8 mouse cellular contexts compared by ENCODE assay signal in the genomic region with DNA sequence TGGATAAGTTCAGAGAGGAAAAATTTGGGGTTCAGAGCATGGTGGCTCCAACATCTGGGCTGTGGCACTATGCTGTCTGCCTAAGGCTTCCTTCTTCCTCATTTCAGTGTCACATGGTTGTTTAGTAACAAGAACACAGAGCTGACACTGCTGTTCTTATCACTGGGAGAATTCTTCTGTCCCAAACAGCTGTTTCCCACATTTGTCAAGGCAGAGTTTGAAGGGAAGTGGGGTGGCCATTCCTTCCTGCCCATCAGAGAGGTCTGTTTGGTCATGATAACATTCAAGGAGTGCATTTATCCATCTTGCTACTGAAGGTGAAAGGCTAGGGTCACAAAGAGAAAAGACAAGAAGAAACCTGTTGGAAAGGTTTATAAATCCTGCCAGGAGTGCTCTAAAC.
A peak's percentile ranks its signal among the peaks of the same experiment; 100 is the strongest.
DNase-seq lines count a peak whose midpoint lies in the region; ATAC-seq and TF ChIP-seq lines count a peak whose summit lies in the region.
"Had no signal": no experiment of that assay in that cellular context is flagged by ENCODE, and none has a peak within 500 bp of the region (broad histone marks: within the 10 kb centered on the region; RNA-seq: fewer than 3 reads in every experiment).

No protein-coding gene starts in this region.

- 0 out of 2 replicates have a peak, but pooled peaks have one; percentile 33 for ATAC-seq in intestine, embryonic 16.5 days
- ATAC-seq in lung, postnatal 0 days, result peak; percentile 73
- ATAC-seq: hindbrain, embryonic 16.5 days had no signal

- H3K36me3 ChIP-seq in intestine, embryonic 16.5 days (ENCODE audit: control insufficient read depth, insufficient read depth, low read length), result no peaks in the 10 kb centered on the region
- H3K36me3 ChIP-seq in lung, postnatal 0 days (ENCODE audit: insufficient read depth, low read length), result no peaks in the 10 kb centered on the region

- 0 out of 2 replicates have a peak, but pooled peaks cover 6% of the 10 kb centered on the region for H3K4me1 ChIP-seq in intestine, embryonic 16.5 days (ENCODE audit: control insufficient read depth, insufficient read depth, low read length)
- peaks cover 7% of the 10 kb centered on the region; the same call in 1 of the 2 replicates for H3K4me1 ChIP-seq in lung, postnatal 0 days (ENCODE audit: insufficient read depth, low read depth, low read length)

- no peak overlapping the region for H3K9ac ChIP-seq in intestine, embryonic 16.5 days (ENCODE audit: low read depth, low read length)
- H3K9ac ChIP-seq in lung, postnatal 0 days (replicated peaks; ENCODE audit: low read depth), result no peak overlapping the region

- TF ChIP-seq CTCF in lung, postnatal 0 days (IDR thresholded peaks at IDR 0.05), result no peak

- peak; percentile 24 for DNase-seq in adrenal gland, postnatal 14 days
- peak; percentile 44 for DNase-seq in embryo, embryonic 9.5 days (ENCODE audit: extremely low spot score)
- DNase-seq in lung, postnatal 0 days (ENCODE audit: low spot score), result peak; percentile 85
- no peak for DNase-seq in testis, postnatal 10 days (ENCODE audit: low spot score)
- DNase-seq in cerebellum, adult 18-20 months, result no peak
- no peak for DNase-seq in spleen, postnatal 10 days (ENCODE audit: low spot score in 2 of 2)

- H3K9me3 ChIP-seq in intestine, embryonic 16.5 days (ENCODE audit: control insufficient read depth, low read length), result no peaks in the 10 kb centered on the region
- no peaks in the 10 kb centered on the region for H3K9me3 ChIP-seq in lung, postnatal 0 days (ENCODE audit: low read length)

- TF ChIP-seq EP300 in lung, postnatal 0 days (IDR thresholded peaks at IDR 0.05), result no peak; the same call in 1 of the 2 replicates

- no peak overlapping the region for H3K4me3 ChIP-seq in intestine, embryonic 16.5 days (ENCODE audit: low read length)
- no peak overlapping the region for H3K4me3 ChIP-seq in lung, postnatal 0 days (ENCODE audit: low read depth, low read length)

- H3K27ac ChIP-seq in intestine, embryonic 16.5 days (ENCODE audit: low read length), result 0 out of 2 replicates have a peak overlapping the region, but pooled peaks have one; percentile 3
- H3K27ac ChIP-seq in lung, postnatal 0 days (ENCODE audit: low read length), result peak overlapping the region; percentile 82

- H3K4me2 ChIP-seq in intestine, embryonic 16.5 days (ENCODE audit: low read depth, low read length), result no peak overlapping the region
- H3K4me2 ChIP-seq in lung, postnatal 0 days (replicated peaks; ENCODE audit: low read depth, low read length), result no peak overlapping the region

- H3K27me3 ChIP-seq in intestine, embryonic 16.5 days (replicated peaks; ENCODE audit: control insufficient read depth, insufficient read depth, low read length), result no peaks in the 10 kb centered on the region
- H3K27me3 ChIP-seq in lung, postnatal 0 days (replicated peaks; ENCODE audit: insufficient read depth, low read length), result no peaks in the 10 kb centered on the region

Comparison
In these comparisons a context has a peak if more than half of its experiments do, and no peak if none do; other contexts are left out.
1. DNase-seq: peak in adrenal gland, postnatal 14 days (single experiment), embryo, embryonic 9.5 days (single experiment) and lung, postnatal 0 days (single experiment); none in testis, postnatal 10 days (single experiment), cerebellum, adult 18-20 months (0 of 2) and spleen, postnatal 10 days (0 of 2).